Mouse (Mus musculus): Measurements from ENCODE around the gene Tnf.

GRCm38 (mm10) chr17:35193881-35194843 lies 7.6 kb downstream of the Tnf start, which contains the start of gene Ltb:
- TF ChIP-seq GATA1 (IDR thresholded peaks at IDR 0.05; ENCODE audit: borderline replicate concordance, low read length) = no peak
- no peak for TF ChIP-seq FLI1 (IDR thresholded peaks at IDR 0.05; ENCODE audit: low read length)

All from megakaryocyte, embryonic 14.5 days (primary cell).